In genomic region chr4:114367840-114368239, GRCm38 (mm10) we compare ENCODE assay signal across 16 mouse cellular contexts. TPM values are rescaled to one million over a fixed set of nuclear protein-coding genes. Genes with fewer than 3 reads are reported as not detected.
A peak's percentile ranks its signal among the peaks of the same experiment; 100 is the strongest.
DNase-seq lines count a peak whose midpoint lies in the region; ATAC-seq and TF ChIP-seq lines count a peak whose summit lies in the region.
"Had no signal": no experiment of that assay in that cellular context is flagged by ENCODE, and none has a peak within 500 bp of the region (broad histone marks: within the 10 kb centered on the region; RNA-seq: fewer than 3 reads in every experiment).

No protein-coding gene starts in this region.

- DNase-seq in embryo, embryonic 11 days = peak; percentile 16
- no peak for DNase-seq in embryo, embryonic 10 days (ENCODE audit: low spot score)
- no peak for DNase-seq in stomach, postnatal 0 days (ENCODE audit: low spot score)
- DNase-seq in thymus, adult 18-20 months = no peak
- DNase-seq: cerebellum, adult 11-12 months; gastrocnemius, postnatal 25 days; heart, postnatal 4 days; kidney, postnatal 14 days; liver, postnatal 0 days; right cerebral cortex, postnatal 25 days had no signal

- H3K4me2 ChIP-seq in intestine, embryonic 15.5 days (replicated peaks) = no peak overlapping the region
- no peak overlapping the region for H3K4me2 ChIP-seq in intestine, postnatal 0 days (replicated peaks; ENCODE audit: low read depth)
- H3K4me2 ChIP-seq in stomach, embryonic 15.5 days = no peak overlapping the region
- H3K4me2 ChIP-seq in stomach, postnatal 0 days (replicated peaks; ENCODE audit: low read depth) = no peak overlapping the region
- H3K4me2 ChIP-seq: heart, embryonic 12.5 days; neural tube, embryonic 13.5 days had no signal

- no peaks in the 10 kb centered on the region for H3K27me3 ChIP-seq in intestine, embryonic 15.5 days (replicated peaks)
- no peaks in the 10 kb centered on the region for H3K27me3 ChIP-seq in intestine, postnatal 0 days (replicated peaks; ENCODE audit: control insufficient read depth, insufficient read depth, low read length)
- no peaks in the 10 kb centered on the region for H3K27me3 ChIP-seq in stomach, embryonic 15.5 days (replicated peaks)
- no peaks in the 10 kb centered on the region for H3K27me3 ChIP-seq in stomach, postnatal 0 days (ENCODE audit: control insufficient read depth, insufficient read depth, low read length)
- H3K27me3 ChIP-seq: neural tube, embryonic 13.5 days had no signal

- ATAC-seq in intestine, embryonic 15.5 days = 0 out of 2 replicates have a peak, but pooled peaks have one; percentile 43
- ATAC-seq in intestine, postnatal 0 days = no peak
- peak; percentile 56; the same call in 1 of the 2 replicates for ATAC-seq in stomach, embryonic 15.5 days (ENCODE audit: insufficient read depth, low FRiP score, low read depth)
- ATAC-seq in stomach, postnatal 0 days (ENCODE audit: low FRiP score, low TSS enrichment) = no peak
- no peak for ATAC-seq in erythroid progenitor cell, adult 5-6 weeks (replicated peaks; ENCODE audit: low FRiP score, poor library complexity, severe bottlenecking)
- ATAC-seq: liver, postnatal 0 days had no signal

- 44% methylated on average over 7 of the region's 7 CpGs for WGBS in intestine, embryonic 15.5 days
- WGBS in intestine, postnatal 0 days = 66% methylated on average over 7 of the region's 7 CpGs
- 26% methylated on average over 7 of the region's 7 CpGs for WGBS in stomach, embryonic 15.5 days
- 35% methylated on average over 7 of the region's 7 CpGs for WGBS in stomach, postnatal 0 days

- no peak overlapping the region for H3K4me3 ChIP-seq in intestine, embryonic 15.5 days (replicated peaks)
- H3K4me3 ChIP-seq in intestine, postnatal 0 days (ENCODE audit: low read depth, low read length) = no peak overlapping the region
- no peak overlapping the region for H3K4me3 ChIP-seq in stomach, embryonic 15.5 days (replicated peaks)
- H3K4me3 ChIP-seq in stomach, postnatal 0 days (ENCODE audit: low read depth, low read length) = no peak overlapping the region
- H3K4me3 ChIP-seq: heart, embryonic 12.5 days; neural tube, embryonic 13.5 days had no signal

- no peaks in the 10 kb centered on the region for H3K36me3 ChIP-seq in intestine, embryonic 15.5 days
- H3K36me3 ChIP-seq in intestine, postnatal 0 days (ENCODE audit: control insufficient read depth, insufficient read depth) = no peaks in the 10 kb centered on the region
- H3K36me3 ChIP-seq in stomach, embryonic 15.5 days = no peaks in the 10 kb centered on the region
- no peaks in the 10 kb centered on the region for H3K36me3 ChIP-seq in stomach, postnatal 0 days (ENCODE audit: control insufficient read depth, insufficient read depth, low read length)
- H3K36me3 ChIP-seq: heart, embryonic 12.5 days; neural tube, embryonic 13.5 days had no signal

- H3K9me3 ChIP-seq in intestine, embryonic 15.5 days = no peaks in the 10 kb centered on the region
- H3K9me3 ChIP-seq in intestine, postnatal 0 days (ENCODE audit: control insufficient read depth) = no peaks in the 10 kb centered on the region
- H3K9me3 ChIP-seq in stomach, embryonic 15.5 days = no peaks in the 10 kb centered on the region
- H3K9me3 ChIP-seq in stomach, postnatal 0 days (ENCODE audit: control insufficient read depth, low read length) = no peaks in the 10 kb centered on the region
- H3K9me3 ChIP-seq: heart, embryonic 12.5 days; neural tube, embryonic 13.5 days had no signal

- no peak overlapping the region for H3K9ac ChIP-seq in intestine, embryonic 15.5 days
- H3K9ac ChIP-seq in intestine, postnatal 0 days (ENCODE audit: low read depth, low read length) = no peak overlapping the region
- H3K9ac ChIP-seq in stomach, embryonic 15.5 days = no peak overlapping the region
- H3K9ac ChIP-seq in stomach, postnatal 0 days (ENCODE audit: low read length) = no peak overlapping the region
- H3K9ac ChIP-seq: heart, embryonic 12.5 days; liver, postnatal 0 days; neural tube, embryonic 13.5 days had no signal

- H3K27ac ChIP-seq in intestine, embryonic 15.5 days = no peak overlapping the region
- no peak overlapping the region for H3K27ac ChIP-seq in intestine, postnatal 0 days (ENCODE audit: low read depth, low read length)
- H3K27ac ChIP-seq in stomach, embryonic 15.5 days = no peak overlapping the region
- H3K27ac ChIP-seq in stomach, postnatal 0 days (replicated peaks) = no peak overlapping the region
- H3K27ac ChIP-seq: neural tube, embryonic 13.5 days had no signal

- H3K4me1 ChIP-seq in intestine, embryonic 15.5 days (replicated peaks) = no peaks in the 10 kb centered on the region
- H3K4me1 ChIP-seq in intestine, postnatal 0 days (replicated peaks; ENCODE audit: control insufficient read depth, insufficient read depth, low read length) = no peaks in the 10 kb centered on the region
- 0 out of 2 replicates have a peak, but pooled peaks cover 7% of the 10 kb centered on the region for H3K4me1 ChIP-seq in stomach, embryonic 15.5 days
- H3K4me1 ChIP-seq in stomach, postnatal 0 days (replicated peaks; ENCODE audit: control insufficient read depth, insufficient read depth) = no peaks in the 10 kb centered on the region

- no peak for TF ChIP-seq CTCF in intestine, postnatal 0 days (IDR thresholded peaks at IDR 0.05; ENCODE audit: low read depth)
- no peak for TF ChIP-seq CTCF in stomach, postnatal 0 days (IDR thresholded peaks at IDR 0.05; ENCODE audit: low read depth)

- no peak for TF ChIP-seq EP300 in stomach, postnatal 0 days (optimal IDR thresholded peaks at IDR 0.05)

RNA-seq across cellular contexts. Expression of gene Trabd2b, which starts 38.7 kb away (rescaled TPM):
- 0.53 and 0.61 TPM in 2 replicates for polyA plus RNA-seq in intestine, embryonic 15.5 days (2015; fragmentation: Nextera tagmentation; extraction: Ambion mirVana)
- 0.20 and 0.27 TPM in 2 replicates for polyA plus RNA-seq in intestine, postnatal 0 days (2015; fragmentation: Nextera tagmentation; extraction: Ambion mirVana)
- 0.64 and 0.86 TPM in 2 replicates for polyA plus RNA-seq in stomach, embryonic 15.5 days (2015; fragmentation: Nextera tagmentation; extraction: Ambion mirVana)
- polyA plus RNA-seq in stomach, postnatal 0 days (2015; fragmentation: Nextera tagmentation; extraction: Ambion mirVana) = 0.59 and 0.61 TPM in 2 replicates
- total RNA-seq in erythroid progenitor cell, adult 5-6 weeks (2015; ENCODE audit: low replicate concordance) = not detected in 2 replicates
- not detected in 2 replicates for total RNA-seq in erythroid progenitor cell, adult 5-6 weeks (2017; ENCODE audit: low replicate concordance)

Comparison
In these comparisons a context has a peak if more than half of its experiments do, and no peak if none do; other contexts are left out.
1. ATAC-seq: peak in intestine, embryonic 15.5 days (single experiment) and stomach, embryonic 15.5 days (single experiment); none in intestine, postnatal 0 days (single experiment), stomach, postnatal 0 days (single experiment) and erythroid progenitor cell, adult 5-6 weeks (single experiment).